Mouse (Mus musculus) cerebellum, adult 2 months (tissue): Measurements from ENCODE around the gene Setd3. TPM values are rescaled to one million over a fixed set of nuclear protein-coding genes. Genes with fewer than 3 reads are reported as not detected.

Experiments
- DNase-seq, 2 experiments: peaks; one replicate each; pipeline ENCODE4 v3.0.0; 2021
- H3K27ac ChIP-seq: fragments of 200-500 bp; 2 replicates; pipeline ENCODE4 v1.5.1; 2012; ENCODE audit warnings: low read length, control low read depth, inconsistent platforms; ENCODE audit not compliant: insufficient read depth
- H3K27me3 ChIP-seq: fragments of 200-500 bp; 2 replicates; pipeline ENCODE4 v1.6.1; 2012; ENCODE audit warnings: inconsistent platforms, mild to moderate bottlenecking, low read length, moderate library complexity; ENCODE audit not compliant: control insufficient read depth, insufficient read depth
- H3K4me1 ChIP-seq: fragments of 200-500 bp; 2 replicates; pipeline ENCODE4 v1.6.1; 2011; ENCODE audit warnings: low read length; ENCODE audit not compliant: control insufficient read depth, insufficient read depth
- H3K4me3 ChIP-seq: fragments of 200-500 bp; replicated peaks from 2 replicates; pipeline ENCODE3; 2011; ENCODE audit warnings: mild to moderate bottlenecking, low read depth, low read length, control low read depth; ENCODE audit not compliant: insufficient read depth
- CTCF ChIP-seq: fragments of 200-500 bp; IDR thresholded peaks from 2 replicates; pipeline ENCODE4 v1.5.1; 2011; ENCODE audit warnings: low read depth, mild to moderate bottlenecking, control low read depth, low read length, moderate library complexity, borderline replicate concordance; ENCODE audit not compliant: insufficient read depth
- POLR2A ChIP-seq: fragments of 200-500 bp; IDR thresholded peaks from 2 replicates; pipeline ENCODE4 v1.6.1; 2011; ENCODE audit warnings: low read length, control low read depth, borderline replicate concordance; ENCODE audit not compliant: insufficient read depth
- WGBS: fragments of 180-500 bp; shearing (Covaris S2); methylation state at CpG from one replicate; pipeline ENCODE4 v1.1.7; 2018; 5-methylcytosine and 5-hydroxymethylcytosine counted together
- polyA plus RNA-seq: library from polyadenylated mRNA; depleted of rRNA; stranded (reverse); fragments of >200 nt; gene quantifications from 2 replicates; pipeline ENCODE4 v1.2.3, GENCODE M21; 2012

Gene Setd3
- polyA plus RNA-seq, 1 experiment: 122 TPM

- WGBS: 63% methylated on average over 3 of the region's 3 CpGs
- no peak for TF ChIP-seq CTCF
- TF ChIP-seq POLR2A: no peak
Measured at GRCm38 (mm10) chr12:108176366-108176765, 2.7 kb downstream of the Setd3 start.

GRCm38 (mm10) chr12:108174606-108175505 lies 4.3 kb downstream of the Setd3 start:
- Histone ChIP-seq H3K4me3 (no peak overlapping the region), H3K27me3 (no peaks in the 10 kb centered on the region), H3K4me1 (peaks cover 25% of the 10 kb centered on the region), H3K27ac (no peak overlapping the region)
- TF ChIP-seq POLR2A: no peak
- no peak for TF ChIP-seq CTCF
- DNase-seq: no peak
- 69% methylated on average over 8 of the region's 8 CpGs for WGBS

More at GRCm38 (mm10) chr12:108176366-108176765, 2.7 kb downstream of the Setd3 start:
- peaks cover 24% of the 10 kb centered on the region for H3K4me1 ChIP-seq
- no peak for DNase-seq
- H3K4me3 ChIP-seq: no peak overlapping the region
- no peak overlapping the region for H3K27ac ChIP-seq
- H3K27me3 ChIP-seq: no peaks in the 10 kb centered on the region

- Histone ChIP-seq H3K27ac (no peak overlapping the region), H3K4me3 (no peak overlapping the region), H3K27me3 (no peaks in the 10 kb centered on the region), H3K4me1 (peaks cover 29% of the 10 kb centered on the region)
- WGBS: 29% methylated on average over 4 of the region's 4 CpGs
- no peak for TF ChIP-seq POLR2A
- no peak for TF ChIP-seq CTCF
- peak in 1 of 2 experiments; percentile 45 for DNase-seq
Measured at GRCm38 (mm10) chr12:108172639-108173038, 6.5 kb downstream of the Setd3 start.

- Histone ChIP-seq H3K4me1 (peaks cover 23% of the 10 kb centered on the region), H3K4me3 (no peak overlapping the region), H3K27me3 (no peaks in the 10 kb centered on the region), H3K27ac (no peak overlapping the region)
- DNase-seq: peak in 1 of 2 experiments; percentile 43
- TF ChIP-seq CTCF: no peak
- TF ChIP-seq POLR2A: no peak
Measured at GRCm38 (mm10) chr12:108171336-108171735, 7.8 kb downstream of the Setd3 start.

GRCm38 (mm10) chr12:108170467-108170866 lies 8.6 kb downstream of the Setd3 start:
- DNase-seq: no peak
- H3K4me3 ChIP-seq: no peak overlapping the region
- no peak overlapping the region for H3K27ac ChIP-seq
- TF ChIP-seq POLR2A: no peak
- no peaks in the 10 kb centered on the region for H3K27me3 ChIP-seq
- WGBS: 96% methylated on average over 3 of the region's 3 CpGs
- peaks cover 23% of the 10 kb centered on the region for H3K4me1 ChIP-seq

GRCm38 (mm10) chr12:108168909-108169308 lies 10.2 kb downstream of the Setd3 start:
- H3K27me3 ChIP-seq: no peaks in the 10 kb centered on the region
- TF ChIP-seq POLR2A: no peak
- TF ChIP-seq CTCF: no peak
- no peak overlapping the region for H3K27ac ChIP-seq
- 62% methylated on average over 3 of the region's 3 CpGs for WGBS
- DNase-seq: no peak
- H3K4me1 ChIP-seq: peaks cover 30% of the 10 kb centered on the region
- no peak overlapping the region for H3K4me3 ChIP-seq

- TF ChIP-seq CTCF: no peak
- no peak for TF ChIP-seq POLR2A
- peak; percentile 31 to 54 for DNase-seq
- Histone ChIP-seq H3K4me3 (no peak overlapping the region), H3K27me3 (no peaks in the 10 kb centered on the region), H3K27ac (no peak overlapping the region; the same call in 1 of the 2 replicates), H3K4me1 (peaks cover 15% of the 10 kb centered on the region)
- 15% methylated on average over 3 of the region's 3 CpGs for WGBS
Measured at GRCm38 (mm10) chr12:108163706-108164105, 15.4 kb downstream of the Setd3 start.

- no peak overlapping the region for H3K27ac ChIP-seq
- H3K4me3 ChIP-seq: no peak overlapping the region
- peaks cover 15% of the 10 kb centered on the region for H3K4me1 ChIP-seq
- WGBS: 81% methylated on average over 1 of the region's 1 CpGs
- peak; percentile 51; the same call in 1 of the 2 replicates for TF ChIP-seq CTCF
- no peak for TF ChIP-seq POLR2A
- DNase-seq: no peak
- no peaks in the 10 kb centered on the region for H3K27me3 ChIP-seq
Measured at GRCm38 (mm10) chr12:108162036-108162435, 17.1 kb downstream of the Setd3 start.
